In the genomic region with DNA sequence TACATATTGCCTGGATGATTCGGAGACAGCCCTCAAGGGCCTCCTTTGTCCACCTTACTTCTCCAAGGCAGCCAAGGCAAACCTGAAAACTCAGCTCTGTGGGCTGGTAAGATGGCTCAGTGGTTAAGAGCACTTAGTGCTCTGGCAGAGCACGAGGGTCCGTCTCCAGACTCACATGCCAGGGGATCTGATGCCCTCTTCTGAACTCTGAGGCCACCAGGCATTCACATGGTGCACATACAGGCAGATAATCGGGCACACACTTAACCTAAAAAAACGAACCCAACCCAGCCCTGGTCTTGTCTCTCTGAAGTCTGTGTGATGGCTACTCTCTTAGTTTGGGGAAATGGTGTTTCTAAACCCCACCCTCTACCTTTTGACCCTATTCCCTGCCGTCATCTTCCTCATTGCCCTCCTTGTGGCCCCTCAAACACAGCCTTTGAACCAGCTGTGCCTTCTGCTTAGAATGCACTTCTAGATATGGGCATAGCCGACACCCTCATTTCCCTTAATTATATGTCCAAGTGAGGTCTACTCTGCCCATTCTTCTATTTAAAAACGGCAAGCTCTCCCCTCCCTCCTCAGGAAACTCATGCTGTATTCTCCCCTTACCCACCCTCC, we compare ENCODE assay signal across 14 mouse cellular contexts. TPM values are rescaled to one million over a fixed set of nuclear protein-coding genes. Genes with fewer than 3 reads are reported as not detected.
A peak's percentile ranks its signal among the peaks of the same experiment; 100 is the strongest.
DNase-seq lines count a peak whose midpoint lies in the region; ATAC-seq and TF ChIP-seq lines count a peak whose summit lies in the region.
"Had no signal": no experiment of that assay in that cellular context is flagged by ENCODE, and none has a peak within 500 bp of the region (broad histone marks: within the 10 kb centered on the region; RNA-seq: fewer than 3 reads in every experiment).

No protein-coding gene starts in this region.

- 0 out of 2 replicates have a peak overlapping the region, but pooled peaks have one; percentile 68 for H3K4me3 ChIP-seq in heart, embryonic 10.5 days
- H3K4me3 ChIP-seq in lung, postnatal 0 days (ENCODE audit: low read depth, low read length): no peak overlapping the region
- H3K4me3 ChIP-seq in hindbrain, embryonic 14.5 days (replicated peaks; ENCODE audit: low read length): no peak overlapping the region
- H3K4me3 ChIP-seq in liver, postnatal 0 days (ENCODE audit: low read depth, low read length): no peak overlapping the region

- no peaks in the 10 kb centered on the region for H3K9me3 ChIP-seq in heart, embryonic 10.5 days
- H3K9me3 ChIP-seq in lung, postnatal 0 days (ENCODE audit: low read length): no peaks in the 10 kb centered on the region
- H3K9me3 ChIP-seq in hindbrain, embryonic 14.5 days (ENCODE audit: control insufficient read depth, low read length): no peaks in the 10 kb centered on the region
- H3K9me3 ChIP-seq in liver, postnatal 0 days (ENCODE audit: low read length): no peaks in the 10 kb centered on the region
- H3K9me3 ChIP-seq: midbrain, embryonic 15.5 days had no signal

- no peak for ATAC-seq in lung, postnatal 0 days
- ATAC-seq in hindbrain, embryonic 14.5 days (ENCODE audit: low FRiP score): no peak
- no peak for ATAC-seq in liver, postnatal 0 days

- intact Hi-C loops in heart, postnatal 25 days (cut with DNase I): loop anchor here (5.0 kb wide), 1 partner anchor 43 kb away; the partner anchor contains the start of gene Cyp2d22

- TF ChIP-seq EP300 in lung, postnatal 0 days (IDR thresholded peaks at IDR 0.05): no peak
- TF ChIP-seq EP300 in liver, postnatal 0 days (IDR thresholded peaks at IDR 0.05; ENCODE audit: low read depth): no peak

- peak overlapping the region; percentile 91; the same call in 1 of the 2 replicates for H3K27ac ChIP-seq in heart, embryonic 10.5 days
- H3K27ac ChIP-seq in lung, postnatal 0 days (ENCODE audit: low read length): peak overlapping the region; percentile 73; the same call in 1 of the 2 replicates
- H3K27ac ChIP-seq in hindbrain, embryonic 14.5 days: no peak overlapping the region
- H3K27ac ChIP-seq in liver, postnatal 0 days (ENCODE audit: low read depth): peak overlapping the region; percentile 99

- no peak for TF ChIP-seq CTCF in lung, postnatal 0 days (IDR thresholded peaks at IDR 0.05)
- TF ChIP-seq CTCF in liver, postnatal 0 days (IDR thresholded peaks at IDR 0.05; ENCODE audit: low read depth): no peak

- H3K9ac ChIP-seq in lung, postnatal 0 days (replicated peaks; ENCODE audit: low read depth): no peak overlapping the region
- H3K9ac ChIP-seq in hindbrain, embryonic 14.5 days: no peak overlapping the region
- H3K9ac ChIP-seq in liver, postnatal 0 days (replicated peaks): peak overlapping the region; percentile 81

- H3K36me3 ChIP-seq in heart, embryonic 10.5 days: peaks cover 29% of the 10 kb centered on the region
- H3K36me3 ChIP-seq in lung, postnatal 0 days (ENCODE audit: insufficient read depth, low read length): peaks cover 12% of the 10 kb centered on the region
- peaks cover 11% of the 10 kb centered on the region for H3K36me3 ChIP-seq in hindbrain, embryonic 14.5 days (replicated peaks; ENCODE audit: control insufficient read depth, insufficient read depth)
- H3K36me3 ChIP-seq in liver, postnatal 0 days (replicated peaks; ENCODE audit: insufficient read depth, low read length): peaks cover 33% of the 10 kb centered on the region
- H3K36me3 ChIP-seq: midbrain, embryonic 15.5 days had no signal

- DNase-seq in heart, embryonic 10.5 days (ENCODE audit: low spot score): no peak
- DNase-seq in heart, postnatal 25 days (ENCODE audit: low spot score): no peak
- peak; percentile 27 for DNase-seq in lung, postnatal 0 days (ENCODE audit: low spot score)
- no peak for DNase-seq in lung, postnatal 10 days
- DNase-seq in hindbrain, embryonic 14.5 days (ENCODE audit: low spot score): no peak
- DNase-seq in liver, postnatal 0 days: no peak
- no peak for DNase-seq in layer of hippocampus, adult 8-10 months (ENCODE audit: low spot score in 2 of 2)
- DNase-seq in urinary bladder, postnatal 10 days (ENCODE audit: low spot score): no peak
- DNase-seq: adrenal gland, postnatal 25 days; gastrocnemius, postnatal 36 days; kidney, adult 18-20 months; lung, adult 18-20 months; spleen, adult 18-20 months had no signal

- peaks cover 6% of the 10 kb centered on the region for H3K27me3 ChIP-seq in heart, embryonic 10.5 days (ENCODE audit: insufficient read depth, poor library complexity, severe bottlenecking)
- H3K27me3 ChIP-seq in lung, postnatal 0 days (replicated peaks; ENCODE audit: insufficient read depth, low read length): no peaks in the 10 kb centered on the region
- peaks cover 18% of the 10 kb centered on the region for H3K27me3 ChIP-seq in hindbrain, embryonic 14.5 days (ENCODE audit: control insufficient read depth, insufficient read depth, low read length)
- H3K27me3 ChIP-seq in liver, postnatal 0 days (ENCODE audit: insufficient read depth, low read length): no peaks in the 10 kb centered on the region

- H3K4me1 ChIP-seq in heart, embryonic 10.5 days: peaks cover 48% of the 10 kb centered on the region
- H3K4me1 ChIP-seq in lung, postnatal 0 days (ENCODE audit: insufficient read depth, low read depth, low read length): peaks cover 7% of the 10 kb centered on the region; the same call in 1 of the 2 replicates
- H3K4me1 ChIP-seq in hindbrain, embryonic 14.5 days (replicated peaks; ENCODE audit: control insufficient read depth, insufficient read depth, low read length): peaks cover 14% of the 10 kb centered on the region
- H3K4me1 ChIP-seq in liver, postnatal 0 days (ENCODE audit: insufficient read depth): peaks cover 70% of the 10 kb centered on the region

- H3K4me2 ChIP-seq in lung, postnatal 0 days (replicated peaks; ENCODE audit: low read depth, low read length): no peak overlapping the region
- peak overlapping the region; percentile 71; the same call in 1 of the 2 replicates for H3K4me2 ChIP-seq in hindbrain, embryonic 14.5 days (replicated peaks)
- H3K4me2 ChIP-seq in liver, postnatal 0 days (ENCODE audit: low read depth, low read length): peak overlapping the region; percentile 76; the same call in 1 of the 2 replicates

- WGBS in heart, embryonic 10.5 days: 69% methylated on average over 8 of the region's 8 CpGs
- 58% methylated on average over 8 of the region's 8 CpGs for WGBS in lung, postnatal 0 days
- WGBS in hindbrain, embryonic 14.5 days: 81% methylated on average over 8 of the region's 8 CpGs
- 45% methylated on average over 8 of the region's 8 CpGs for WGBS in liver, postnatal 0 days (ENCODE audit: insufficient replicate concordance)

RNA-seq across cellular contexts. Expression of gene Smdt1, which starts 1.0 kb away (rescaled TPM):
- polyA plus RNA-seq in heart, embryonic 10.5 days (2016; fragmentation: Nextera tagmentation; extraction: Ambion mirVana): 294 and 304 TPM in 2 replicates
- total RNA-seq in heart, postnatal 25 days (2021): 100 to 1,000 TPM; 203 to 204 TPM
- polyA plus RNA-seq in lung, postnatal 0 days (2015; fragmentation: Nextera tagmentation; extraction: Ambion mirVana): 241 and 276 TPM in 2 replicates
- 349 and 367 TPM in 2 replicates for polyA plus RNA-seq in hindbrain, embryonic 14.5 days (2014; fragmentation: Nextera tagmentation; extraction: Ambion mirVana)
- polyA plus RNA-seq in liver, postnatal 0 days (2015; fragmentation: Nextera tagmentation; extraction: Ambion mirVana): 145 and 151 TPM in 2 replicates
- total RNA-seq in layer of hippocampus, adult 8-10 months (2022): 100 to 1,000 TPM; 123 to 145 (median 138) TPM

RNA-seq across cellular contexts. Expression of gene Pheta2, which starts 1.0 kb away (rescaled TPM):
- polyA plus RNA-seq in heart, embryonic 10.5 days (2016; fragmentation: Nextera tagmentation; extraction: Ambion mirVana): 11.1 and 12.0 TPM in 2 replicates
- total RNA-seq in heart, postnatal 25 days (2021): 1 to 10 TPM in 1 of 2 experiments, under 1 TPM in 1; 0.70 to 1.4 TPM
- 8.4 TPM in 2 replicates for polyA plus RNA-seq in lung, postnatal 0 days (2015; fragmentation: Nextera tagmentation; extraction: Ambion mirVana)
- polyA plus RNA-seq in hindbrain, embryonic 14.5 days (2014; fragmentation: Nextera tagmentation; extraction: Ambion mirVana): 1.5 and 1.8 TPM in 2 replicates
- 16.1 and 17.5 TPM in 2 replicates for polyA plus RNA-seq in liver, postnatal 0 days (2015; fragmentation: Nextera tagmentation; extraction: Ambion mirVana)
- 1 to 10 TPM in 1 of 4 experiments, under 1 TPM in 3; 0.22 to 1.2 (median 0.32) TPM for total RNA-seq in layer of hippocampus, adult 8-10 months (2022)

RNA-seq across cellular contexts. Expression of gene Naga, which starts 1.0 kb away (rescaled TPM):
- 28.4 and 32.3 TPM in 2 replicates for polyA plus RNA-seq in heart, embryonic 10.5 days (2016; fragmentation: Nextera tagmentation; extraction: Ambion mirVana)
- 10 to 100 TPM; 32.0 to 33.3 TPM for total RNA-seq in heart, postnatal 25 days (2021)
- 73.0 and 75.4 TPM in 2 replicates for polyA plus RNA-seq in lung, postnatal 0 days (2015; fragmentation: Nextera tagmentation; extraction: Ambion mirVana)
- polyA plus RNA-seq in hindbrain, embryonic 14.5 days (2014; fragmentation: Nextera tagmentation; extraction: Ambion mirVana): 32.1 and 38.7 TPM in 2 replicates
- 34.6 TPM in 2 replicates for polyA plus RNA-seq in liver, postnatal 0 days (2015; fragmentation: Nextera tagmentation; extraction: Ambion mirVana)
- 10 to 100 TPM; 33.0 to 56.7 (median 43.1) TPM for total RNA-seq in layer of hippocampus, adult 8-10 months (2022)

RNA-seq across cellular contexts. Expression of gene Ndufa6, which starts 14.4 kb away (rescaled TPM):
- polyA plus RNA-seq in heart, embryonic 10.5 days (2016; fragmentation: Nextera tagmentation; extraction: Ambion mirVana): 351 and 390 TPM in 2 replicates
- 100 to 1,000 TPM; 683 to 734 TPM for total RNA-seq in heart, postnatal 25 days (2021)
- polyA plus RNA-seq in lung, postnatal 0 days (2015; fragmentation: Nextera tagmentation; extraction: Ambion mirVana): 439 and 454 TPM in 2 replicates
- polyA plus RNA-seq in hindbrain, embryonic 14.5 days (2014; fragmentation: Nextera tagmentation; extraction: Ambion mirVana): 383 and 445 TPM in 2 replicates
- 642 and 691 TPM in 2 replicates for polyA plus RNA-seq in liver, postnatal 0 days (2015; fragmentation: Nextera tagmentation; extraction: Ambion mirVana)
- 100 to 1,000 TPM; 177 to 207 (median 191) TPM for total RNA-seq in layer of hippocampus, adult 8-10 months (2022)

RNA-seq across cellular contexts. Expression of gene Cyp2d22, which starts 40.3 kb away (rescaled TPM):
- 3.2 and 3.9 TPM in 2 replicates for polyA plus RNA-seq in heart, embryonic 10.5 days (2016; fragmentation: Nextera tagmentation; extraction: Ambion mirVana)
- total RNA-seq in heart, postnatal 25 days (2021): 10 to 100 TPM; 21.5 to 25.4 TPM
- polyA plus RNA-seq in lung, postnatal 0 days (2015; fragmentation: Nextera tagmentation; extraction: Ambion mirVana): 13.3 and 14.2 TPM in 2 replicates
- 2.3 and 2.5 TPM in 2 replicates for polyA plus RNA-seq in hindbrain, embryonic 14.5 days (2014; fragmentation: Nextera tagmentation; extraction: Ambion mirVana)
- 42.0 and 44.9 TPM in 2 replicates for polyA plus RNA-seq in liver, postnatal 0 days (2015; fragmentation: Nextera tagmentation; extraction: Ambion mirVana)
- total RNA-seq in layer of hippocampus, adult 8-10 months (2022): 10 to 100 TPM; 46.4 to 55.0 (median 53.4) TPM
